ENCODE assay signal across 8 mouse cellular contexts in the genomic region with DNA sequence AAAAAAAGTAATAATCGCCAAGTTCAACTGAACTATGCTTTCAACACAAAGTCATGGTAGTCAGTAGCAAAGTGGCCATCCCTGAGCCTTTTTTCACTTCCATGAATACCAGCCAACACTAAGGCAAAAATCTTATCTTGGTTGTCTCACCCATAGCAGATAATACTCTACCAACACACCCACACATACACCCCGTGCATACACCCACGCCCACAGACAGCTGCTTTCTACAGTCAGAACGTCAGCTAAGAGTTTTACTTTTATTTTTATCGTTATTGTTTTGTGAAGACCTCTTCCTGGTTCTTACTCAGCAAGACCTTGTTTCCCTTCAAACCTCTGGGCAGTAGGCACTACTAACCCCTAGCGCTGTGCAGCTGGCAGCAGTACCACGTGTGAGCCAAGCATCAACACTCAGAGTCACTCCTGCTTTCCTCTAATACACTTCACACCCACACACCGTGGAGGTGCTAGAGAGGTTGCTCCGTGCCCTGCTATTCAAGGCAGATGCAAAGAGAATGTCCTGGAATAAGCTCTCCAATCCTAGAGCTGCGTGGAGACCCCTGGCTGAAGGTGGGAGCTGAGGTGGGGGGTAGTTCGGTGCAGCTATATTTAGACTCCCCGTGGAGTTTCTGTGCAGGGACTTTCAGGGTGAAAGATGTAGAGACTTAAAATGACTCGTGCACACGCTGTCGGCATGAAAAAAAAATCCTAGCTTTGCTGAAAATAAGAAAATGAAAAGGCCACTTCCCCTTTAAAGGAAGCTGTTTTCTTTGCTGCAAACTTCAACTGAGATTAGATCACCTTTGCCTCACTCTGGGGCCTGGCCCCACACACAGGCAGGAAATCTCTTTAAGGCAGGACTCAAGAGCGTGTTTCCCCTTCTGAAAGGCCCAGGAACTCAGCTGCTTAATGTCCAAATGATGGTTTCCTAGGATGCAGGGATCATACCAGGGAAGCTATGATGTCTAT. TPM values are rescaled to one million over a fixed set of nuclear protein-coding genes. Genes with fewer than 3 reads are reported as not detected.
DNase-seq lines count a peak whose midpoint lies in the region; ATAC-seq and TF ChIP-seq lines count a peak whose summit lies in the region.

No protein-coding gene starts in this region.

- peak in 1 of 2 experiments; percentile 14 for DNase-seq in layer of hippocampus, adult 2 months (ENCODE audit: low spot score in 2 of 2)
- no peak for DNase-seq in layer of hippocampus, postnatal 25 days (ENCODE audit: extremely low spot score in 1 of 2, low spot score in 1 of 2)
- DNase-seq in left cerebral cortex, adult 2 months (ENCODE audit: extremely low spot score in 1 of 2, low spot score in 2 of 2), result peak; percentile 38 to 40
- DNase-seq in spleen, postnatal 10 days (ENCODE audit: low spot score in 2 of 2), result peak; percentile 7 to 41
- DNase-seq in testis, postnatal 10 days (ENCODE audit: low spot score), result no peak
- DNase-seq in yolk sac, embryonic 10.5 days (ENCODE audit: low spot score), result no peak
- no peak for DNase-seq in adrenal gland, adult 8-10 months

- TF ChIP-seq CTCF in layer of hippocampus, adult 2 months (conservative IDR thresholded peaks at IDR 0.05), result no peak
- TF ChIP-seq CTCF in left cerebral cortex, adult 2 months (IDR thresholded peaks at IDR 0.05), result no peak

- no peak overlapping the region for H3K27ac ChIP-seq in layer of hippocampus, adult 2 months
- peak overlapping the region; percentile 94 for H3K27ac ChIP-seq in left cerebral cortex, adult 2 months

- intact Hi-C loops in left cerebral cortex, adult 2 months (cut with DNase I), result loop anchor here (2.0 to 10.0 kb wide), 7 partner anchors 161 to 552 kb away; no protein-coding TSS in a partner anchor

- peak overlapping the region; percentile 79; the same call in 1 of the 2 replicates for H3K4me3 ChIP-seq in layer of hippocampus, adult 2 months
- peak overlapping the region; percentile 78 for H3K4me3 ChIP-seq in left cerebral cortex, adult 2 months

- ATAC-seq in common myeloid progenitor, adult 5-6 weeks (replicated peaks; ENCODE audit: low read depth, poor library complexity, severe bottlenecking), result peak; percentile 31

RNA-seq across cellular contexts. Expression of a gene that starts 1.4 kb away (rescaled TPM):
- 10 to 100 TPM; 48.3 to 57.9 TPM for total RNA-seq in layer of hippocampus, adult 2 months (2021)
- 10 to 100 TPM; 56.7 to 57.3 TPM for total RNA-seq in layer of hippocampus, postnatal 25 days (2021)
- 2.7 and 5.8 TPM in 2 replicates for total RNA-seq in common myeloid progenitor, adult 5-6 weeks (2017)
- total RNA-seq in left cerebral cortex, adult 2 months (2021), result 10 to 100 TPM; 81.3 to 81.5 TPM
- total RNA-seq in adrenal gland, adult 8-10 months (2022), result 1 to 10 TPM; 1.3 to 1.8 (median 1.6) TPM

Comparison
In these comparisons a context has a peak if more than half of its experiments do, and no peak if none do; other contexts are left out.
1. DNase-seq: peak in left cerebral cortex, adult 2 months (2 of 2) and spleen, postnatal 10 days (2 of 2); none in layer of hippocampus, postnatal 25 days (0 of 2), testis, postnatal 10 days (single experiment), yolk sac, embryonic 10.5 days (single experiment) and adrenal gland, adult 8-10 months (single experiment).